In the genomic region with DNA sequence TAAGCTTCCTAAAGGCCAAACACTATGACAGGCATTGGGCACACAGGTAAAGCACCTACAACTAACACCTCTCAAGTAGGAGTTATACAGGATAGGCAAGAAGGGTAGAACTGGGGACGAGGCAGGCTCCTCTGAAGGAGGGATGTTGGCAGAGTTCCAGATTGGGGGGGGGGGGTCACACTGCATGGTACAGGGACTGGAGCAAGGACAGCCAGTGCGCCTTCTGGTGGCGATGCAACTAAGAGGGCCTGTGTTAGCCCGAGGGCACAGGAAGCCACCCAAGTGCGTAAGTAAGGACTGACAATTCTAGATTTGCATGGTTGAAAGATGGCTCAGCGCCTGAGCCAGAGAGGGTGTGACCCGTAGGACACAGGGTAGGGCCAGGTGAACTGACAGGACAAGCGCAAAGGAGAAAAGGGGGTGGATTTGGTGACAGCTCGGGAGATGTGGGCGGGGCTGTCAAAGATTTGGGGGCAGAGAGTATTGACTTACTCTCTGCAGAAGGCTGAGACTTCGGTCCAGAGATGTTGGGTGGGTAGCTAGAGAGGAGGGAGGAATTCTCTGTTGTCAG, we compare ENCODE assay signal across 8 mouse cellular contexts. TPM values are rescaled to one million over a fixed set of nuclear protein-coding genes. Genes with fewer than 3 reads are reported as not detected.
DNase-seq lines count a peak whose midpoint lies in the region; ATAC-seq and TF ChIP-seq lines count a peak whose summit lies in the region.

No protein-coding gene starts in this region.

- WGBS in forebrain, embryonic 13.5 days = 4% methylated on average over 11 of the region's 11 CpGs
- 2% methylated on average over 11 of the region's 11 CpGs for WGBS in hindbrain, embryonic 12.5 days
- 1% methylated on average over 11 of the region's 11 CpGs for WGBS in limb, embryonic 13.5 days
- whole genome bisulfite sequencing in midbrain, embryonic 12.5 days = 1% methylated on average over 11 of the region's 11 CpGs

- H3K9ac ChIP-seq in forebrain, embryonic 13.5 days = peak overlapping the region; percentile 71
- H3K9ac ChIP-seq in hindbrain, embryonic 12.5 days = peak overlapping the region; percentile 0; the same call in 1 of the 2 replicates
- peak overlapping the region; percentile 76 for H3K9ac ChIP-seq in limb, embryonic 13.5 days
- no peak overlapping the region for H3K9ac ChIP-seq in midbrain, embryonic 12.5 days (replicated peaks)

- H3K36me3 ChIP-seq in forebrain, embryonic 13.5 days (ENCODE audit: poor library complexity, severe bottlenecking) = no peaks in the 10 kb centered on the region
- H3K36me3 ChIP-seq in hindbrain, embryonic 12.5 days = no peaks in the 10 kb centered on the region
- H3K36me3 ChIP-seq in limb, embryonic 13.5 days = no peaks in the 10 kb centered on the region
- no peaks in the 10 kb centered on the region for H3K36me3 ChIP-seq in midbrain, embryonic 12.5 days
- H3K36me3 ChIP-seq in splenic B cell, adult 2 months (ENCODE audit: control insufficient read depth, insufficient read depth, low read length, poor library complexity, severe bottlenecking) = no peaks in the 10 kb centered on the region

- peak; percentile 34 for ATAC-seq in forebrain, embryonic 13.5 days
- peak; percentile 44 for ATAC-seq in hindbrain, embryonic 12.5 days (ENCODE audit: low FRiP score)
- peak; percentile 10; the same call in 1 of the 2 replicates for ATAC-seq in limb, embryonic 13.5 days (ENCODE audit: low FRiP score, low read depth)
- ATAC-seq in midbrain, embryonic 12.5 days (ENCODE audit: low FRiP score, low read depth) = peak; percentile 20; the same call in 1 of the 2 replicates

- peak; percentile 50 to 66 for DNase-seq in layer of hippocampus, postnatal 10 days (ENCODE audit: low spot score in 2 of 2)
- no peak for DNase-seq in layer of hippocampus, adult 18-20 months (ENCODE audit: low spot score in 2 of 2)
- DNase-seq in splenic B cell, adult 2 months (ENCODE audit: low read depth, low spot score) = peak; percentile 95

- H3K27me3 ChIP-seq in forebrain, embryonic 13.5 days = peaks cover 19% of the 10 kb centered on the region
- H3K27me3 ChIP-seq in hindbrain, embryonic 12.5 days = peaks cover 27% of the 10 kb centered on the region
- no peaks in the 10 kb centered on the region for H3K27me3 ChIP-seq in limb, embryonic 13.5 days
- H3K27me3 ChIP-seq in midbrain, embryonic 12.5 days = peaks cover 43% of the 10 kb centered on the region
- no peaks in the 10 kb centered on the region for H3K27me3 ChIP-seq in splenic B cell, adult 2 months (ENCODE audit: control insufficient read depth, insufficient read depth, low read length, poor library complexity, severe bottlenecking)

- H3K9me3 ChIP-seq in forebrain, embryonic 13.5 days (replicated peaks) = no peaks in the 10 kb centered on the region
- H3K9me3 ChIP-seq in hindbrain, embryonic 12.5 days (replicated peaks) = no peaks in the 10 kb centered on the region
- H3K9me3 ChIP-seq in limb, embryonic 13.5 days = no peaks in the 10 kb centered on the region
- H3K9me3 ChIP-seq in midbrain, embryonic 12.5 days = no peaks in the 10 kb centered on the region

- H3K4me2 ChIP-seq in forebrain, embryonic 13.5 days = peak overlapping the region; percentile 90
- peak overlapping the region; percentile 87 for H3K4me2 ChIP-seq in hindbrain, embryonic 12.5 days (replicated peaks)
- H3K4me2 ChIP-seq in limb, embryonic 13.5 days (replicated peaks) = peak overlapping the region; percentile 99
- peak overlapping the region; percentile 85 for H3K4me2 ChIP-seq in midbrain, embryonic 12.5 days (replicated peaks)

- no peak for TF ChIP-seq POLR2A in bone marrow macrophage, adult 2 months (IDR thresholded peaks at IDR 0.05; ENCODE audit: borderline replicate concordance, low read depth, low read length)

- peak overlapping the region; percentile 95 for H3K27ac ChIP-seq in bone marrow macrophage, adult 2 months (ENCODE audit: insufficient read depth, low read depth, low read length)
- H3K27ac ChIP-seq in forebrain, embryonic 13.5 days = no peak overlapping the region
- H3K27ac ChIP-seq in hindbrain, embryonic 12.5 days = peak overlapping the region; percentile 84; the same call in 1 of the 2 replicates
- peak overlapping the region; percentile 88; the same call in 1 of the 2 replicates for H3K27ac ChIP-seq in limb, embryonic 13.5 days
- H3K27ac ChIP-seq in midbrain, embryonic 12.5 days (replicated peaks) = no peak overlapping the region

- peak; percentile 49; the same call in 1 of the 2 replicates for TF ChIP-seq CTCF in bone marrow macrophage, adult 2 months (IDR thresholded peaks at IDR 0.05; ENCODE audit: low read depth, low read length)

- peaks cover 37% of the 10 kb centered on the region for H3K4me1 ChIP-seq in bone marrow macrophage, adult 2 months (ENCODE audit: control insufficient read depth, insufficient read depth, low read length)
- H3K4me1 ChIP-seq in forebrain, embryonic 13.5 days = peaks cover 62% of the 10 kb centered on the region
- peaks cover 60% of the 10 kb centered on the region for H3K4me1 ChIP-seq in hindbrain, embryonic 12.5 days
- H3K4me1 ChIP-seq in limb, embryonic 13.5 days = peaks cover 73% of the 10 kb centered on the region
- peaks cover 54% of the 10 kb centered on the region for H3K4me1 ChIP-seq in midbrain, embryonic 12.5 days

- H3K4me3 ChIP-seq in bone marrow macrophage, adult 2 months (ENCODE audit: insufficient read depth, low read length) = peak overlapping the region; percentile 92
- peak overlapping the region; percentile 58 for H3K4me3 ChIP-seq in forebrain, embryonic 13.5 days
- H3K4me3 ChIP-seq in hindbrain, embryonic 12.5 days = peak overlapping the region; percentile 60
- H3K4me3 ChIP-seq in limb, embryonic 13.5 days = peak overlapping the region; percentile 70
- H3K4me3 ChIP-seq in midbrain, embryonic 12.5 days = peak overlapping the region; percentile 57

RNA-seq across cellular contexts. Expression of a gene that starts 2.1 kb away (rescaled TPM):
- 10 to 100 TPM in 1 of 2 experiments, 1 to 10 TPM in 1; 9.9 to 10.4 TPM for total RNA-seq in layer of hippocampus, postnatal 10 days (2021)
- total RNA-seq in layer of hippocampus, adult 18-20 months (2021) = 10 to 100 TPM; 13.1 to 15.7 TPM
- polyA plus RNA-seq in bone marrow macrophage, adult 2 months (2012; ENCODE audit: insufficient read depth, insufficient read length, missing spikeins) = 3.0 and 4.1 TPM in 2 replicates
- polyA plus RNA-seq in forebrain, embryonic 13.5 days (2015; fragmentation: Nextera tagmentation; extraction: Ambion mirVana) = 1.3 and 1.5 TPM in 2 replicates
- polyA plus RNA-seq in hindbrain, embryonic 12.5 days (2016; fragmentation: Nextera tagmentation; extraction: Ambion mirVana) = 2.6 and 2.8 TPM in 2 replicates
- 4.5 and 6.4 TPM in 2 replicates for polyA plus RNA-seq in limb, embryonic 13.5 days (2015; fragmentation: Nextera tagmentation; extraction: Ambion mirVana)
- 0.89 and 1.5 TPM in 2 replicates for polyA plus RNA-seq in midbrain, embryonic 12.5 days (2016; fragmentation: Nextera tagmentation; extraction: Ambion mirVana)

RNA-seq across cellular contexts. Expression of a gene that starts 41.1 kb away (rescaled TPM):
- total RNA-seq in layer of hippocampus, postnatal 10 days (2021) = under 1 TPM; 0.07 to 0.09 TPM
- total RNA-seq in layer of hippocampus, adult 18-20 months (2021) = under 1 TPM; 0.07 to 0.08 TPM
- not detected in 2 replicates for polyA plus RNA-seq in bone marrow macrophage, adult 2 months (2012; ENCODE audit: insufficient read depth, insufficient read length, missing spikeins)
- polyA plus RNA-seq in forebrain, embryonic 13.5 days (2015; fragmentation: Nextera tagmentation; extraction: Ambion mirVana) = not detected in 2 replicates
- 0.04 and 0.17 TPM in 2 replicates for polyA plus RNA-seq in hindbrain, embryonic 12.5 days (2016; fragmentation: Nextera tagmentation; extraction: Ambion mirVana)
- 0.70 and 1.0 TPM in 2 replicates for polyA plus RNA-seq in limb, embryonic 13.5 days (2015; fragmentation: Nextera tagmentation; extraction: Ambion mirVana)
- polyA plus RNA-seq in midbrain, embryonic 12.5 days (2016; fragmentation: Nextera tagmentation; extraction: Ambion mirVana) = 0.04 TPM in 1 of 2 replicates, not detected in the other

RNA-seq across cellular contexts. Expression of a gene that starts 44.9 kb away (rescaled TPM):
- total RNA-seq in layer of hippocampus, postnatal 10 days (2021) = 1 to 10 TPM; 1.3 to 2.9 TPM
- 1 to 10 TPM in 1 of 2 experiments, under 1 TPM in 1; 0.71 to 1.2 TPM for total RNA-seq in layer of hippocampus, adult 18-20 months (2021)
- 0.20 and 0.27 TPM in 2 replicates for polyA plus RNA-seq in bone marrow macrophage, adult 2 months (2012; ENCODE audit: insufficient read depth, insufficient read length, missing spikeins)
- polyA plus RNA-seq in forebrain, embryonic 13.5 days (2015; fragmentation: Nextera tagmentation; extraction: Ambion mirVana) = 0.32 and 0.54 TPM in 2 replicates
- polyA plus RNA-seq in hindbrain, embryonic 12.5 days (2016; fragmentation: Nextera tagmentation; extraction: Ambion mirVana) = 1.1 and 1.5 TPM in 2 replicates
- 0.18 and 0.20 TPM in 2 replicates for polyA plus RNA-seq in limb, embryonic 13.5 days (2015; fragmentation: Nextera tagmentation; extraction: Ambion mirVana)
- 0.22 and 0.43 TPM in 2 replicates for polyA plus RNA-seq in midbrain, embryonic 12.5 days (2016; fragmentation: Nextera tagmentation; extraction: Ambion mirVana)

RNA-seq across cellular contexts. Expression of a gene that starts 45.0 kb away (rescaled TPM):
- 10 to 100 TPM; 28.9 to 31.2 TPM for total RNA-seq in layer of hippocampus, postnatal 10 days (2021)
- 10 to 100 TPM; 41.5 to 44.2 TPM for total RNA-seq in layer of hippocampus, adult 18-20 months (2021)
- 8.9 and 9.0 TPM in 2 replicates for polyA plus RNA-seq in bone marrow macrophage, adult 2 months (2012; ENCODE audit: insufficient read depth, insufficient read length, missing spikeins)
- polyA plus RNA-seq in forebrain, embryonic 13.5 days (2015; fragmentation: Nextera tagmentation; extraction: Ambion mirVana) = 20.0 and 22.9 TPM in 2 replicates
- 22.4 and 24.0 TPM in 2 replicates for polyA plus RNA-seq in hindbrain, embryonic 12.5 days (2016; fragmentation: Nextera tagmentation; extraction: Ambion mirVana)
- polyA plus RNA-seq in limb, embryonic 13.5 days (2015; fragmentation: Nextera tagmentation; extraction: Ambion mirVana) = 29.5 and 31.5 TPM in 2 replicates
- 21.3 and 23.3 TPM in 2 replicates for polyA plus RNA-seq in midbrain, embryonic 12.5 days (2016; fragmentation: Nextera tagmentation; extraction: Ambion mirVana)

Comparison
In these comparisons a context has a peak if more than half of its experiments do, and no peak if none do; other contexts are left out.
1. DNase-seq: peak in layer of hippocampus, postnatal 10 days (2 of 2) and splenic B cell, adult 2 months (single experiment); none in layer of hippocampus, adult 18-20 months (0 of 2).
2. H3K27ac ChIP-seq: peak in bone marrow macrophage, adult 2 months (single experiment), hindbrain, embryonic 12.5 days (single experiment) and limb, embryonic 13.5 days (single experiment); none in forebrain, embryonic 13.5 days (single experiment) and midbrain, embryonic 12.5 days (single experiment).
3. Peak in every context shown above with its lines, with median percentiles within 50 percentile points of each other: H3K4me3 ChIP-seq, ATAC-seq and H3K4me2 ChIP-seq.